Mouse (Mus musculus): ENCODE data around the gene Rgl3. TPM values are rescaled to one million over a fixed set of nuclear protein-coding genes. Genes with fewer than 3 reads are reported as not detected.

Rgl3 gene
- polyA plus RNA-seq, 1 experiment from 2014 or later = 1.3 TPM

GRCm38 (mm10) chr9:21935466-21936131 lies 53.6 kb downstream of the Rgl3 start:
- 80% methylated on average over 7 of the region's 7 CpGs for WGBS
- no peak for DNase-seq (ENCODE audit: low spot score)
- no peaks in the 10 kb centered on the region for H3K9me3 ChIP-seq (ENCODE audit: control insufficient read depth, low read length)
- no peaks in the 10 kb centered on the region for H3K27me3 ChIP-seq (replicated peaks; ENCODE audit: control insufficient read depth, insufficient read depth, low read length)
- no peaks in the 10 kb centered on the region; the same call in 1 of the 2 replicates for H3K4me1 ChIP-seq (ENCODE audit: control insufficient read depth, insufficient read depth, low read length)
- no peak for ATAC-seq (ENCODE audit: low read depth)
- H3K4me3 ChIP-seq (ENCODE audit: low read depth, low read length) = no peak overlapping the region
- no peak overlapping the region for H3K27ac ChIP-seq (replicated peaks; ENCODE audit: low read depth, low read length)
- no peak overlapping the region for H3K9ac ChIP-seq (ENCODE audit: low read depth, low read length)
- no peak overlapping the region for H3K4me2 ChIP-seq (ENCODE audit: low read depth, low read length)
- H3K36me3 ChIP-seq (ENCODE audit: control insufficient read depth, insufficient read depth, low read length) = no peaks in the 10 kb centered on the region

- H3K9ac ChIP-seq (ENCODE audit: low read depth, low read length) = no peak overlapping the region
- H3K36me3 ChIP-seq (ENCODE audit: control insufficient read depth, insufficient read depth, low read length) = no peaks in the 10 kb centered on the region
- no peak overlapping the region for H3K4me2 ChIP-seq (ENCODE audit: low read depth, low read length)
- H3K27me3 ChIP-seq (replicated peaks; ENCODE audit: control insufficient read depth, insufficient read depth, low read length) = no peaks in the 10 kb centered on the region
- H3K27ac ChIP-seq (replicated peaks; ENCODE audit: low read depth, low read length) = no peak overlapping the region
- no peaks in the 10 kb centered on the region for H3K9me3 ChIP-seq (ENCODE audit: control insufficient read depth, low read length)
- no peak for ATAC-seq (ENCODE audit: low read depth)
- WGBS = 93% methylated on average over 12 of the region's 12 CpGs
- DNase-seq (ENCODE audit: low spot score) = no peak
- H3K4me3 ChIP-seq (ENCODE audit: low read depth, low read length) = no peak overlapping the region
- no peaks in the 10 kb centered on the region; the same call in 1 of the 2 replicates for H3K4me1 ChIP-seq (ENCODE audit: control insufficient read depth, insufficient read depth, low read length)
Measured at GRCm38 (mm10) chr9:21934021-21934420, 55.2 kb downstream of the Rgl3 start.

- H3K9me3 ChIP-seq (ENCODE audit: control insufficient read depth, low read length) = no peaks in the 10 kb centered on the region
- WGBS = 52% methylated on average over 12 of the region's 12 CpGs
- H3K4me1 ChIP-seq (ENCODE audit: control insufficient read depth, insufficient read depth, low read length) = no peaks in the 10 kb centered on the region; the same call in 1 of the 2 replicates
- H3K36me3 ChIP-seq (ENCODE audit: control insufficient read depth, insufficient read depth, low read length) = no peaks in the 10 kb centered on the region
- H3K4me2 ChIP-seq (ENCODE audit: low read depth, low read length) = no peak overlapping the region
- DNase-seq (ENCODE audit: low spot score) (no peak), ATAC-seq (ENCODE audit: low read depth) (no peak)
- H3K9ac ChIP-seq (ENCODE audit: low read depth, low read length) = no peak overlapping the region
- H3K4me3 ChIP-seq (ENCODE audit: low read depth, low read length) = no peak overlapping the region
- no peak overlapping the region for H3K27ac ChIP-seq (replicated peaks; ENCODE audit: low read depth, low read length)
- no peaks in the 10 kb centered on the region for H3K27me3 ChIP-seq (replicated peaks; ENCODE audit: control insufficient read depth, insufficient read depth, low read length)
Measured at GRCm38 (mm10) chr9:21932445-21933137, 56.7 kb downstream of the Rgl3 start.

GRCm38 (mm10) chr9:21932006-21932405 lies 57.2 kb downstream of the Rgl3 start:
- 62% methylated on average over 2 of the region's 2 CpGs for WGBS
- no peak overlapping the region for H3K4me3 ChIP-seq (ENCODE audit: low read depth, low read length)
- no peak for ATAC-seq (ENCODE audit: low read depth)
- H3K4me2 ChIP-seq (ENCODE audit: low read depth, low read length) = no peak overlapping the region
- no peaks in the 10 kb centered on the region for H3K27me3 ChIP-seq (replicated peaks; ENCODE audit: control insufficient read depth, insufficient read depth, low read length)
- H3K9ac ChIP-seq (ENCODE audit: low read depth, low read length) = no peak overlapping the region
- no peaks in the 10 kb centered on the region; the same call in 1 of the 2 replicates for H3K4me1 ChIP-seq (ENCODE audit: control insufficient read depth, insufficient read depth, low read length)
- no peak overlapping the region for H3K27ac ChIP-seq (replicated peaks; ENCODE audit: low read depth, low read length)
- no peaks in the 10 kb centered on the region for H3K9me3 ChIP-seq (ENCODE audit: control insufficient read depth, low read length)
- H3K36me3 ChIP-seq (ENCODE audit: control insufficient read depth, insufficient read depth, low read length) = no peaks in the 10 kb centered on the region
- DNase-seq (ENCODE audit: low spot score) = no peak

- H3K9me3 ChIP-seq (ENCODE audit: control insufficient read depth, low read length) = no peaks in the 10 kb centered on the region
- 85% methylated on average over 3 of the region's 3 CpGs for WGBS
- ATAC-seq (ENCODE audit: low read depth) (no peak), DNase-seq (ENCODE audit: low spot score) (no peak)
- H3K9ac ChIP-seq (ENCODE audit: low read depth, low read length) = no peak overlapping the region
- no peak overlapping the region for H3K4me2 ChIP-seq (ENCODE audit: low read depth, low read length)
- no peak overlapping the region for H3K27ac ChIP-seq (replicated peaks; ENCODE audit: low read depth, low read length)
- H3K4me3 ChIP-seq (ENCODE audit: low read depth, low read length) = no peak overlapping the region
- H3K27me3 ChIP-seq (replicated peaks; ENCODE audit: control insufficient read depth, insufficient read depth, low read length) = no peaks in the 10 kb centered on the region
- no peaks in the 10 kb centered on the region for H3K36me3 ChIP-seq (ENCODE audit: control insufficient read depth, insufficient read depth, low read length)
- H3K4me1 ChIP-seq (ENCODE audit: control insufficient read depth, insufficient read depth, low read length) = peaks cover 8% of the 10 kb centered on the region
Measured at GRCm38 (mm10) chr9:21929208-21929607, 60.0 kb downstream of the Rgl3 start.

- peak; percentile 99 for DNase-seq (ENCODE audit: low spot score)
- peak within 1 kb of the TSS; percentile 67 for H3K9ac ChIP-seq (ENCODE audit: low read depth, low read length)
- peak within 1 kb of the TSS; percentile 57 for H3K27ac ChIP-seq (replicated peaks; ENCODE audit: low read depth, low read length)
- under 1% methylated on average over 28 of the region's 28 CpGs for WGBS
- H3K4me2 ChIP-seq (ENCODE audit: low read depth, low read length) = peak within 1 kb of the TSS; percentile 63
- peaks cover 8% of the 10 kb centered on the region for H3K4me1 ChIP-seq (ENCODE audit: control insufficient read depth, insufficient read depth, low read length)
- ATAC-seq (ENCODE audit: low read depth) = peak; percentile 97
- H3K27me3 ChIP-seq (replicated peaks; ENCODE audit: control insufficient read depth, insufficient read depth, low read length) = no peaks in the 10 kb centered on the region
- no peaks in the 10 kb centered on the region for H3K36me3 ChIP-seq (ENCODE audit: control insufficient read depth, insufficient read depth, low read length)
- no peaks in the 10 kb centered on the region for H3K9me3 ChIP-seq (ENCODE audit: control insufficient read depth, low read length)
- H3K4me3 ChIP-seq (ENCODE audit: low read depth, low read length) = peak within 1 kb of the TSS; percentile 49
Measured at GRCm38 (mm10) chr9:21927208-21927753, 62.0 kb downstream of the Rgl3 start, which contains the start of the genes Ccdc159 and Tmem205. Gene Ccdc159 (plus strand): TSS chr9:21927471. Gene Tmem205 (minus strand): TSS chr9:21927556.

- ATAC-seq (ENCODE audit: low read depth) = no peak
- 3% methylated on average over 6 of the region's 6 CpGs for WGBS
- peak; percentile 12 for DNase-seq (ENCODE audit: low spot score)
- Histone ChIP-seq H3K9ac (ENCODE audit: low read depth, low read length) (peak overlapping the region; percentile 67), H3K9me3 (ENCODE audit: control insufficient read depth, low read length) (no peaks in the 10 kb centered on the region), H3K4me3 (ENCODE audit: low read depth, low read length) (peak overlapping the region; percentile 49), H3K27ac (replicated peaks; ENCODE audit: low read depth, low read length) (no peak overlapping the region; the same call in 1 of the 2 replicates), H3K4me2 (ENCODE audit: low read depth, low read length) (peak overlapping the region; percentile 63), H3K36me3 (ENCODE audit: control insufficient read depth, insufficient read depth, low read length) (no peaks in the 10 kb centered on the region), H3K27me3 (replicated peaks; ENCODE audit: control insufficient read depth, insufficient read depth, low read length) (no peaks in the 10 kb centered on the region), H3K4me1 (ENCODE audit: control insufficient read depth, insufficient read depth, low read length) (peaks cover 8% of the 10 kb centered on the region)
Measured at GRCm38 (mm10) chr9:21926784-21927183, 62.5 kb downstream of the Rgl3 start.

GRCm38 (mm10) chr9:21926155-21926554 lies 63.1 kb downstream of the Rgl3 start:
- Histone ChIP-seq H3K9ac (ENCODE audit: low read depth, low read length) (peak overlapping the region; percentile 67; the same call in 1 of the 2 replicates), H3K4me1 (ENCODE audit: control insufficient read depth, insufficient read depth, low read length) (peaks cover 8% of the 10 kb centered on the region), H3K9me3 (ENCODE audit: control insufficient read depth, low read length) (no peaks in the 10 kb centered on the region), H3K27me3 (replicated peaks; ENCODE audit: control insufficient read depth, insufficient read depth, low read length) (no peaks in the 10 kb centered on the region), H3K4me3 (ENCODE audit: low read depth, low read length) (peak overlapping the region; percentile 49), H3K27ac (replicated peaks; ENCODE audit: low read depth, low read length) (no peak overlapping the region), H3K4me2 (ENCODE audit: low read depth, low read length) (peak overlapping the region; percentile 63), H3K36me3 (ENCODE audit: control insufficient read depth, insufficient read depth, low read length) (no peaks in the 10 kb centered on the region)
- ATAC-seq (ENCODE audit: low read depth) (no peak), DNase-seq (ENCODE audit: low spot score) (no peak)
- 80% methylated on average over 6 of the region's 6 CpGs for WGBS

Measured in embryonic facial prominence, embryonic 14.5 days (tissue).